Mouse (Mus musculus): ENCODE data around the gene Tirap.

The Tirap gene

DNA sequence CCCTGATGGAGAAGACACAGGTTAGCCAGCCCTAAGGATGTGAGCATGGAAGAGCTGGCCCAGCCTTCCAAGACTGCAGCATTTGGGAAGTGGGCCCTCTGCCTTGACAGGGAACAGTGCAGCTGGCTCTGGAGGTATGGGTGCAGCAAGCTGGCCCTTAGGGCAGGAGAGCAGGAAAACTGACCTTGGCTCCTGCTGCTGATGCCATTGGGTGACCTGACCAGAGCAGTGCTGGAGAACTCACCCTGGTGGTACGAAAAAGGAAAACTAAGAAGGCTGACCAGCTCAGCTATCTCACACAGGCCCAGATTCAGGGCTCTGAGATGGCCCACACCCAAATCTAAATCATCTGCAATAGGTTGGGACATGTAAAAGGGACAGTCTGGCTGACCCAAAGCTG, 54.3 kb downstream of the Tirap start:
- WGBS = 89% methylated on average over 1 of the region's 1 CpGs

DNA sequence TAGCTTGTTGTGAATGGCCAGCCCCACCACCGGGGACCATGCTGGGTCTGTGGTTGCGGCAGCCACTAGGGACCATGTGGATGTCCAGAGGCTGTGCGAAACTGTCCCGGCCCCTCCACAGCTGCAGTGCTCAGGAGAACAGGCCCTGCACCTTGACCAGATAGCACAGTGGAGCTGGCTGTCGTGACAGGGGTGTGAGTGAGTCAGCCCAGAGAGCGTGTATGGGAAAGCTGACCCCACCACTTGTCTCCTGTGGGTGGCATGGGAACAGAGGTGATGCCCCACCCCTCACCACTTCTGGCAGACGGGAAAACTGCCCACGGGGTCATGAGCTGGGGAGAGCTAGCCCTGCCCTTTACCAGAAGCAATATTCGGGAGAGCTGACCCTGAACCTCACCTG, 55.0 kb downstream of the Tirap start:
- 92% methylated on average over 9 of the region's 9 CpGs for WGBS

DNA sequence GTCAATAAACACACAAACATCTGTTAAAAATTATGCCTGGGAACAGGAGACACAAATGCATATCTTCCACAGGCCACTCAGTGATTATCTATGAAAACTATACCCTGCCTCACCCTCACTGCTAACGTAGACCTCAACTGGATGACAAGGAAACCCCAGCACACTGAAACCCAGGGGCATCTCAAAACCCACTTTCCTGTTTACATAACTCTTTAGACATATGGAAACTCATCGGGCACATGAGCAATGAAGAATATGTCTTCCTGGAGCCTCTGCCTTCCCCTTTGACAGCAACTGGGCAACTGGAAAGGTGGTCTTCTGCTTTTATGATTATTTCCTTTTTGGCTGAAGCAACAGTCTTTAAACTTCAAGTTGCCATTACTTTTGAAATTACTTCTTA, 57.9 kb downstream of the Tirap start:
- 88% methylated on average over 2 of the region's 2 CpGs for WGBS

DNA sequence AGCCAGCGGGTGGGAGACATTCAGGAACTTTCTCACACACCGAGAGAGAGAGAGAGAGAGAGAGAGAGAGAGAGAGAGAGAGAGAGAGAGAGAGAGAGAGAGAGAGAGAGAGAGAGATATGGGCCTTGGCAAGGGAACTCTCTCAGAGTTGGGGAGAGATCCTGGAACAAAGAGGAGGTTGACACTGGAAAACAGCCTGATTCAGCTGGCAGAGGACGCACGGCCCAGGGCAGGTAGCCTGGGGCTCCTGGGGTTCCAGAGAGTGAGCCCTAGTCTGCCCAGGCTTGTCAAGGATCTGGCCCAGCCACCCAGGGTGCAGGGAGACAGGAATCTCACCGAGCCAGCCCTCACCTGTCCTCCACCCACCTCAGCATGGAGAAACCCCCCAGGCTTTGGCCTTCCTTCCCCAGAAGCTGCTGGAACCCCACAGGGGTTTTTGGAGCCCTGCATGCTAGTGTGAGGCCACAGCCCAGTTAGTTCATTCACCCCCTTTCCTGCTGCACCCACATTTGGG, 60.8 kb downstream of the Tirap start:
- WGBS = 82% methylated on average over 5 of the region's 5 CpGs

DNA sequence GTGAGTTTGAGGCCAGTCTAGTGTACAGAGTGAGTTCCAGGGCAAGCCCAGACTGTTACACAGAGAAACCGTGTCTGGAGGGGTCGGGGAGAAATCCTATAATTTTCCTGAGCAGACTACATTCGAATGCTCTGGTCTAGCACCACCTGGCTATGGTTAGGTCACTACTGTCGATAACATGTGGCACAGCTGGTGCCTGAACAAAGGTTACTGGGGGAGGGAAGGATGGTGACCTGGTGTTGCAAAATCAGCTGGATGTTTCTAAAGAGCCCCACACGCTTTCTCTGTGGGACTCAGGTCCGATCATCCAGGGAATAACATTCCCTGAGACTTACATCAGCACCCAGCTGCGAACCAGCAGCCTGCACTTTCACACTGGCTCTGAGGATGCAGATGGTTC, 62.1 kb downstream of the Tirap start:
- 86% methylated on average over 7 of the region's 7 CpGs for WGBS

DNA sequence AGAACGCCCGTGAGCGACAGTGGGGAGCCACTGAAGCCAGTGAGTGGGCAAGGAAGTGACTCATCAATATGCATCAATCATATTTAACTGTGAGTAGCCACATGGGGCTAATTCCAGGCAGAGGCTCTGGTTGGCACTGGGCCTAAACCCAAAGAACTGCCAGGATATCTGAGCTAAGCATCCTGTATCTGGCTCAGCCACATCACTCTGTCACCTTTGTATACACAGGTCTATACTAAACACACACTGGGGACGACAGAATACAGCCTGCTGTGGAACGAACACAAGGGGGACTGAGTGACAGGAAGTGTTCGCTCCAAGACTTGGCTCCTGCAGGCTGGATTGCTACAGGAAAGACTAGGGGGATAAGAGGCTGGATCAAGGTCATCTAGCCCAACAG, 64.5 kb downstream of the Tirap start:
- WGBS = 41% methylated on average over 6 of the region's 6 CpGs
